Mouse (Mus musculus) Patski (cell line): Measurements from ENCODE around the gene Ubash3a. TPM values are rescaled to one million over a fixed set of nuclear protein-coding genes. Genes with fewer than 3 reads are reported as not detected.
A peak's percentile ranks its signal among the peaks of the same experiment; 100 is the strongest.

ENCODE experiments used
- ATAC-seq: fragments of 100-300 bp; one replicate; pipeline ENCODE4 v1.8.0; 2021
- CTCF ChIA-PET: fragments of 350-600 bp; sonication (Branson Sonifier 250); formaldehyde crosslinking; loops from one replicate; lab custom pipeline; 2022; ENCODE audit warnings: inconsistent platforms; lab: Charles Lee
- POLR2A ChIA-PET: fragments of 350-600 bp; sonication (Branson Sonifier 250); formaldehyde crosslinking; loops from one replicate; lab custom pipeline; 2022; ENCODE audit warnings: antibody characterized with exemption, inconsistent platforms; lab: Charles Lee
- DNase-seq: peaks from one replicate; pipeline ENCODE4 v3.0.0-alpha.2; 2011; ENCODE audit warnings: low read depth, low spot score
- H3K27me3 ChIP-seq: fragments of 371-371 bp; one replicate; pipeline ENCODE4 v1.5.1; 2021
- CTCF ChIP-seq: fragments of 100-300 bp; IDR thresholded peaks from one replicate; pipeline ENCODE4 v1.5.1; 2021
- in situ Hi-C: fragments of 300-500 bp; cut with MboI; formaldehyde crosslinking; loops from 3 replicates; pipeline ENCODE4 v1.11.1; 2018; ENCODE audit warnings: low pct_unique_long_range_greater_than_20kb, mixed read lengths
- polyA plus RNA-seq: library from polyadenylated mRNA; unstranded; gene quantifications from one replicate; pipeline ENCODE4 v1.2.3, GENCODE M21; 2021

The Ubash3a gene
- polyA plus RNA-seq, 1 experiment from 2014 or later = 0.01 TPM

- no peak for ATAC-seq
- in situ Hi-C loops = no loop called here
- no peaks in the 10 kb centered on the region for H3K27me3 ChIP-seq
- no peak for DNase-seq
- ChIA-PET CTCF (no interaction called here), POLR2A (no interaction called here)
- no peak for TF ChIP-seq CTCF
Measured at GRCm38 (mm10) chr17:31241156-31241555, 33.5 kb downstream of the Ubash3a start.

- ATAC-seq (no peak), DNase-seq (no peak)
- in situ Hi-C loops = no loop called here
- ChIA-PET CTCF (interaction anchor here (1.3 kb wide), 1 partner anchor 46 kb away, joined by 3 read pairs; no protein-coding TSS in a partner anchor), POLR2A (no interaction called here)
- TF ChIP-seq CTCF = no peak
- no peaks in the 10 kb centered on the region for H3K27me3 ChIP-seq
Measured at GRCm38 (mm10) chr17:31242764-31243163, 35.1 kb downstream of the Ubash3a start.

GRCm38 (mm10) chr17:31245321-31245720 is 37.6 kb downstream of the Ubash3a start:
- CTCF ChIA-PET = no interaction called here
- POLR2A ChIA-PET = no interaction called here
- in situ Hi-C loops = no loop called here
- DNase-seq = no peak
- peaks cover 10% of the 10 kb centered on the region for H3K27me3 ChIP-seq
- TF ChIP-seq CTCF = no peak
- no peak for ATAC-seq

GRCm38 (mm10) chr17:31247144-31247543 is 39.5 kb downstream of the Ubash3a start:
- no peak for DNase-seq
- in situ Hi-C loops = no loop called here
- no peak for TF ChIP-seq CTCF
- peaks cover 10% of the 10 kb centered on the region for H3K27me3 ChIP-seq
- ChIA-PET POLR2A (no interaction called here), CTCF (no interaction called here)
- no peak for ATAC-seq

GRCm38 (mm10) chr17:31253951-31254350 is 46.3 kb downstream of the Ubash3a start:
- ATAC-seq (no peak), DNase-seq (no peak)
- peaks cover 20% of the 10 kb centered on the region for H3K27me3 ChIP-seq
- in situ Hi-C loops = loop anchor here (5.0 kb wide), 1 partner anchor 233 kb away; no protein-coding TSS in a partner anchor
- CTCF ChIA-PET = interaction anchor here (1.2 to 1.5 kb wide), 6 partner anchors 11 to 242 kb away, joined by 3 to 4 read pairs (median 4); no protein-coding TSS in a partner anchor
- POLR2A ChIA-PET = no interaction called here
- no peak for TF ChIP-seq CTCF

GRCm38 (mm10) chr17:31254463-31254931 is 46.8 kb downstream of the Ubash3a start:
- ChIA-PET CTCF (interaction anchor here (0.7 to 1.5 kb wide), 9 partner anchors 10 to 250 kb away, joined by 3 to 4 read pairs (median 3); no protein-coding TSS in a partner anchor), POLR2A (no interaction called here)
- peak; percentile 83 for TF ChIP-seq CTCF
- peaks cover 15% of the 10 kb centered on the region for H3K27me3 ChIP-seq
- peak; percentile 93 for ATAC-seq
- in situ Hi-C loops = loop anchor here (5.0 kb wide), 1 partner anchor 233 kb away; no protein-coding TSS in a partner anchor
- DNase-seq = peak; percentile 7

GRCm38 (mm10) chr17:31257149-31257548 is 49.5 kb downstream of the Ubash3a start:
- ATAC-seq = no peak
- TF ChIP-seq CTCF = no peak
- ChIA-PET CTCF (no interaction called here), POLR2A (no interaction called here)
- in situ Hi-C loops = loop anchor here (5.0 kb wide), 1 partner anchor 70 kb away; no protein-coding TSS in a partner anchor
- no peak for DNase-seq
- peaks cover 14% of the 10 kb centered on the region for H3K27me3 ChIP-seq

- peaks cover 8% of the 10 kb centered on the region for H3K27me3 ChIP-seq
- TF ChIP-seq CTCF = no peak
- in situ Hi-C loops = loop anchor here (5.0 kb wide), 1 partner anchor 69 kb away; no protein-coding TSS in a partner anchor
- CTCF ChIA-PET = no interaction called here
- no peak for ATAC-seq
- POLR2A ChIA-PET = no interaction called here
- no peak for DNase-seq
Measured at GRCm38 (mm10) chr17:31257898-31258297, 50.2 kb downstream of the Ubash3a start.

GRCm38 (mm10) chr17:31258310-31258865 is 50.7 kb downstream of the Ubash3a start:
- ChIA-PET POLR2A (no interaction called here), CTCF (no interaction called here)
- ATAC-seq = no peak
- no peak for DNase-seq
- H3K27me3 ChIP-seq = peaks cover 3% of the 10 kb centered on the region
- in situ Hi-C loops = loop anchor here (5.0 kb wide), 1 partner anchor 69 kb away; no protein-coding TSS in a partner anchor
- no peak for TF ChIP-seq CTCF

GRCm38 (mm10) chr17:31259145-31259544 is 51.5 kb downstream of the Ubash3a start:
- in situ Hi-C loops = loop anchor here (5.0 kb wide), 1 partner anchor 68 kb away; no protein-coding TSS in a partner anchor
- POLR2A ChIA-PET = no interaction called here
- no peak for DNase-seq
- TF ChIP-seq CTCF = no peak
- CTCF ChIA-PET = no interaction called here
- ATAC-seq = no peak
- no peaks in the 10 kb centered on the region for H3K27me3 ChIP-seq

- in situ Hi-C loops = loop anchor here (5.0 kb wide), 1 partner anchor 67 kb away; no protein-coding TSS in a partner anchor
- ChIA-PET CTCF (no interaction called here), POLR2A (no interaction called here)
- H3K27me3 ChIP-seq = no peaks in the 10 kb centered on the region
- no peak for TF ChIP-seq CTCF
- no peak for ATAC-seq
- no peak for DNase-seq
Measured at GRCm38 (mm10) chr17:31259825-31260224, 52.2 kb downstream of the Ubash3a start.
